Mouse (Mus musculus) adrenal gland, postnatal 25 days (tissue): ENCODE measurements around the gene Asic5. TPM values are rescaled to one million over a fixed set of nuclear protein-coding genes. Genes with fewer than 3 reads are reported as not detected.

ENCODE experiments used
- total RNA-seq: library from RNA; stranded (reverse); gene quantifications from 2 replicates; pipeline ENCODE4 v1.2.3, GENCODE M21; 2021

Asic5 gene
- total RNA-seq, 1 experiment from 2014 or later: not detected

Other genes starting within 250 kb of the Asic5 start
- 56.6 and 73.0 TPM in 2 replicates for gene Ctso, start 49.7 kb upstream of the Asic5 start, total RNA-seq
- gene Tdo2, start 6.1 kb upstream of the Asic5 start, total RNA-seq: 1.1 and 10.1 TPM in 2 replicates
- 5.9 and 9.4 TPM in 2 replicates for gene Gucy1b1, start 92.4 kb downstream of the Asic5 start, total RNA-seq
- gene Gucy1a1, start 163.5 kb downstream of the Asic5 start, total RNA-seq: 17.8 and 23.9 TPM in 2 replicates